ENCODE assay signal across 8 mouse cellular contexts in the genomic region with DNA sequence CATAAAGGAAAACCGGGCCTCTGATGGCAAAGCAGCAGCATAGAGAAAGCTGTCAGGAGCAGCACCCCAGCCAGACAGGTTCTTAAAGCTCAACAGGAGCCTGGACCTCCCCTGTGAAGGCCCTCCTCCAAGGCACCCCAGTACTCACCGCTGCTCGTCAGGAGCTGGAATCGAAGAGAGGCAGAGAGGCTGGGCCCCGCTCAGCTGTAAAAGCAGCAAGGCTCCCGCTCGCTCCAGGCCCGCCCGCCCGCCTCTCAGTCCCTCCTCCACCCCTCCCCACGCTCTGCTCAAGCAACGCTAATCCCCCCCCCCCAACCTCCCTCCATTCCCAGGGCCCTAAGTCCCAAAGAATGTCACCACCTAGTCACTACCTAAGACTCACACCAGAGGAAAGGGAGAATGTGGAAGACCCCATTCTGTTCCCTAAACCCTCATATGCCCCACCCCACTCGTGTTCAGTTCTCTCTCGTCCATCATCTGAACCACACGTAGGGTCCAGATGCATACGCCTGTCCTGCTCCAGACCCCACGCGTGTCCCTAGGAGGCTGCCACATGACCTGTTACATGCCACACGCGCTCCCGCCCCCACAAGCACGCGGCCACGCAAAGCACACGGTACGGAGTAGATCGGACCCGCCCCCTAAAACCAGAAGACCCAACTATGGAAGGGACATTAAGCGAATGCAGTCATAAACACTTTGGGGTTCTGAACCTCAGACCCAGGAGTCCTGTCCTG. TPM values are rescaled to one million over a fixed set of nuclear protein-coding genes. Genes with fewer than 3 reads are reported as not detected.
A peak's percentile ranks its signal among the peaks of the same experiment; 100 is the strongest.
DNase-seq lines count a peak whose midpoint lies in the region; ATAC-seq lines count a peak whose summit lies in the region.

No protein-coding gene starts in this region.

- 0 out of 2 replicates have a peak overlapping the region, but pooled peaks have one; percentile 28 for H3K4me3 ChIP-seq in heart, embryonic 12.5 days
- H3K4me3 ChIP-seq in forebrain, embryonic 12.5 days (replicated peaks), result peak overlapping the region; percentile 65
- peak overlapping the region; percentile 89 for H3K4me3 ChIP-seq in midbrain, embryonic 10.5 days

- H3K4me1 ChIP-seq in heart, embryonic 12.5 days (replicated peaks), result peaks cover 22% of the 10 kb centered on the region
- peaks cover 67% of the 10 kb centered on the region for H3K4me1 ChIP-seq in forebrain, embryonic 12.5 days
- H3K4me1 ChIP-seq in midbrain, embryonic 10.5 days, result peaks cover 73% of the 10 kb centered on the region

- no peaks in the 10 kb centered on the region for H3K9me3 ChIP-seq in heart, embryonic 12.5 days (replicated peaks)
- no peaks in the 10 kb centered on the region for H3K9me3 ChIP-seq in forebrain, embryonic 12.5 days
- no peaks in the 10 kb centered on the region for H3K9me3 ChIP-seq in midbrain, embryonic 10.5 days (replicated peaks)

- H3K4me2 ChIP-seq in heart, embryonic 12.5 days, result peak overlapping the region; percentile 99
- peak overlapping the region; percentile 96 for H3K4me2 ChIP-seq in forebrain, embryonic 12.5 days

- DNase-seq in heart, postnatal 36 days, result no peak
- peak; percentile 23 for DNase-seq in MN1 (ENCODE audit: low spot score)
- no peak for DNase-seq in midbrain, embryonic 10.5 days (ENCODE audit: low spot score)
- DNase-seq in layer of hippocampus, postnatal 25 days (ENCODE audit: extremely low spot score in 1 of 2, low spot score in 1 of 2), result no peak

- 5% methylated on average over 29 of the region's 29 CpGs for WGBS in heart, embryonic 12.5 days
- whole genome bisulfite sequencing in forebrain, embryonic 12.5 days, result 2% methylated on average over 27 of the region's 29 CpGs
- WGBS in midbrain, embryonic 10.5 days, result 2% methylated on average over 29 of the region's 29 CpGs

- H3K9ac ChIP-seq in heart, embryonic 12.5 days, result no peak overlapping the region
- H3K9ac ChIP-seq in forebrain, embryonic 12.5 days, result peak overlapping the region; percentile 61

- peaks cover 9% of the 10 kb centered on the region for H3K36me3 ChIP-seq in heart, embryonic 12.5 days
- peaks cover 11% of the 10 kb centered on the region for H3K36me3 ChIP-seq in forebrain, embryonic 12.5 days (replicated peaks)
- H3K36me3 ChIP-seq in midbrain, embryonic 10.5 days, result peaks cover 12% of the 10 kb centered on the region

- ATAC-seq in heart, embryonic 12.5 days (ENCODE audit: insufficient number of reproducible peaks, low FRiP score), result no peak
- no peak for ATAC-seq in forebrain, embryonic 12.5 days (ENCODE audit: low FRiP score)
- ATAC-seq in CD4-positive, CD25-positive, alpha-beta regulatory T cell, adult 4 months, result no peak
- ATAC-seq in monocyte, adult 5-6 weeks (replicated peaks; ENCODE audit: insufficient number of reproducible peaks, low FRiP score, low TSS enrichment, poor library complexity, severe bottlenecking), result no peak

- H3K27me3 ChIP-seq in heart, embryonic 12.5 days (replicated peaks), result peaks cover 65% of the 10 kb centered on the region
- peaks cover 56% of the 10 kb centered on the region for H3K27me3 ChIP-seq in forebrain, embryonic 12.5 days
- peaks cover 82% of the 10 kb centered on the region for H3K27me3 ChIP-seq in midbrain, embryonic 10.5 days (ENCODE audit: low read depth, poor library complexity, severe bottlenecking)

- intact Hi-C loops in heart, postnatal 36 days (cut with DNase I), result no loop called here

- H3K27ac ChIP-seq in heart, embryonic 12.5 days (ENCODE audit: poor library complexity, severe bottlenecking), result no peak overlapping the region
- H3K27ac ChIP-seq in forebrain, embryonic 12.5 days, result peak overlapping the region; percentile 96
- peak overlapping the region; percentile 88 for H3K27ac ChIP-seq in midbrain, embryonic 10.5 days (replicated peaks)

RNA-seq across cellular contexts. Expression of a gene that starts 0.8 kb away (rescaled TPM):
- 12.0 and 13.4 TPM in 2 replicates for polyA plus RNA-seq in heart, embryonic 12.5 days (2016; fragmentation: Nextera tagmentation; extraction: Ambion mirVana)
- 1 to 10 TPM in 1 of 2 experiments, under 1 TPM in 1; 0.57 to 1.3 TPM for total RNA-seq in heart, postnatal 36 days (2021)
- 23.1 and 25.4 TPM in 2 replicates for polyA plus RNA-seq in forebrain, embryonic 12.5 days (2016; fragmentation: Nextera tagmentation; extraction: Ambion mirVana)
- 4.7 and 8.9 TPM in 2 replicates for polyA plus RNA-seq in midbrain, embryonic 10.5 days (2016; fragmentation: Nextera tagmentation; extraction: Ambion mirVana)
- 100 to 1,000 TPM; 765 to 790 TPM for total RNA-seq in layer of hippocampus, postnatal 25 days (2021)
- polyA plus RNA-seq in CD4-positive, CD25-positive, alpha-beta regulatory T cell, adult 4 months (2017; shearing (Covaris generic)), result 1 to 10 TPM; 3.8 to 6.5 TPM
- 0.76 TPM in 1 of 3 replicates, not detected in the others for total RNA-seq in monocyte, adult 5-6 weeks (2017)

RNA-seq across cellular contexts. Expression of a gene that starts 1.8 kb away (rescaled TPM):
- 9.9 and 10.0 TPM in 2 replicates for polyA plus RNA-seq in heart, embryonic 12.5 days (2016; fragmentation: Nextera tagmentation; extraction: Ambion mirVana)
- total RNA-seq in heart, postnatal 36 days (2021), result 1 to 10 TPM; 4.2 to 4.4 TPM
- polyA plus RNA-seq in forebrain, embryonic 12.5 days (2016; fragmentation: Nextera tagmentation; extraction: Ambion mirVana), result 23.5 and 24.5 TPM in 2 replicates
- polyA plus RNA-seq in midbrain, embryonic 10.5 days (2016; fragmentation: Nextera tagmentation; extraction: Ambion mirVana), result 24.6 and 25.0 TPM in 2 replicates
- total RNA-seq in layer of hippocampus, postnatal 25 days (2021), result 10 to 100 TPM; 29.0 to 32.8 TPM
- polyA plus RNA-seq in CD4-positive, CD25-positive, alpha-beta regulatory T cell, adult 4 months (2017; shearing (Covaris generic)), result 1 to 10 TPM; 5.1 TPM
- total RNA-seq in monocyte, adult 5-6 weeks (2017), result 1.2 to 3.0 TPM (median 2.2 TPM) in 3 replicates

RNA-seq across cellular contexts. Expression of a gene that starts 12.3 kb away (rescaled TPM):
- 97.7 and 116 TPM in 2 replicates for polyA plus RNA-seq in heart, embryonic 12.5 days (2016; fragmentation: Nextera tagmentation; extraction: Ambion mirVana)
- total RNA-seq in heart, postnatal 36 days (2021), result 10 to 100 TPM; 87.2 to 94.6 TPM
- polyA plus RNA-seq in forebrain, embryonic 12.5 days (2016; fragmentation: Nextera tagmentation; extraction: Ambion mirVana), result 226 TPM in 2 replicates
- 239 and 249 TPM in 2 replicates for polyA plus RNA-seq in midbrain, embryonic 10.5 days (2016; fragmentation: Nextera tagmentation; extraction: Ambion mirVana)
- total RNA-seq in layer of hippocampus, postnatal 25 days (2021), result 100 to 1,000 TPM; 164 to 189 TPM
- 10 to 100 TPM; 56.3 to 62.6 TPM for polyA plus RNA-seq in CD4-positive, CD25-positive, alpha-beta regulatory T cell, adult 4 months (2017; shearing (Covaris generic))
- 43.0 to 58.3 TPM (median 56.0 TPM) in 3 replicates for total RNA-seq in monocyte, adult 5-6 weeks (2017)

RNA-seq across cellular contexts. Expression of a gene that starts 14.7 kb away (rescaled TPM):
- polyA plus RNA-seq in heart, embryonic 12.5 days (2016; fragmentation: Nextera tagmentation; extraction: Ambion mirVana), result 4.3 and 4.4 TPM in 2 replicates
- total RNA-seq in heart, postnatal 36 days (2021), result 1 to 10 TPM; 2.4 to 2.5 TPM
- polyA plus RNA-seq in forebrain, embryonic 12.5 days (2016; fragmentation: Nextera tagmentation; extraction: Ambion mirVana), result 8.8 and 9.3 TPM in 2 replicates
- polyA plus RNA-seq in midbrain, embryonic 10.5 days (2016; fragmentation: Nextera tagmentation; extraction: Ambion mirVana), result 9.1 and 10.1 TPM in 2 replicates
- 10 to 100 TPM; 29.9 to 31.4 TPM for total RNA-seq in layer of hippocampus, postnatal 25 days (2021)
- polyA plus RNA-seq in CD4-positive, CD25-positive, alpha-beta regulatory T cell, adult 4 months (2017; shearing (Covaris generic)), result 10 to 100 TPM in 1 of 2 experiments, 1 to 10 TPM in 1; 3.8 to 10.5 TPM
- 0.57 to 2.9 TPM (median 0.75 TPM) in 3 replicates for total RNA-seq in monocyte, adult 5-6 weeks (2017)

RNA-seq across cellular contexts. Expression of a gene that starts 22.1 kb away (rescaled TPM):
- 7.2 and 7.6 TPM in 2 replicates for polyA plus RNA-seq in heart, embryonic 12.5 days (2016; fragmentation: Nextera tagmentation; extraction: Ambion mirVana)
- 10 to 100 TPM; 16.6 to 22.8 TPM for total RNA-seq in heart, postnatal 36 days (2021)
- polyA plus RNA-seq in forebrain, embryonic 12.5 days (2016; fragmentation: Nextera tagmentation; extraction: Ambion mirVana), result 2.5 and 2.9 TPM in 2 replicates
- 5.2 and 5.6 TPM in 2 replicates for polyA plus RNA-seq in midbrain, embryonic 10.5 days (2016; fragmentation: Nextera tagmentation; extraction: Ambion mirVana)
- total RNA-seq in layer of hippocampus, postnatal 25 days (2021), result 1 to 10 TPM; 1.8 to 2.8 TPM
- polyA plus RNA-seq in CD4-positive, CD25-positive, alpha-beta regulatory T cell, adult 4 months (2017; shearing (Covaris generic)), result 10 to 100 TPM; 17.3 to 18.8 TPM
- 48.8 to 62.5 TPM (median 55.3 TPM) in 3 replicates for total RNA-seq in monocyte, adult 5-6 weeks (2017)

Comparison
In these comparisons a context has a peak if more than half of its experiments do, and no peak if none do; other contexts are left out.
1. H3K4me3 ChIP-seq: peak in every context shown above with its lines; median percentile 89 in midbrain, embryonic 10.5 days; 65 in forebrain, embryonic 12.5 days; 28 in heart, embryonic 12.5 days.